Mouse (Mus musculus): ENCODE measurements around the gene Slc24a1. TPM values are rescaled to one million over a fixed set of nuclear protein-coding genes. Genes with fewer than 3 reads are reported as not detected.
A peak's percentile ranks its signal among the peaks of the same experiment; 100 is the strongest.

Gene Slc24a1
- polyA plus RNA-seq, 1 experiment from 2014 or later: not detected

GRCm38 (mm10) chr9:64960117-64960977, 8.9 kb upstream of the Slc24a1 start, which contains the start of gene Ints14:
Gene Ints14 (plus strand): TSS chr9:64960905.
- no peaks in the 10 kb centered on the region for H3K9me3 ChIP-seq (ENCODE audit: low read length)
- 3% methylated on average over 29 of the region's 29 CpGs for WGBS
- H3K4me3 ChIP-seq (ENCODE audit: low read length): peak within 1 kb of the TSS; percentile 67
- H3K4me1 ChIP-seq (ENCODE audit: insufficient read depth, low read length): peaks cover 6% of the 10 kb centered on the region
- peak within 1 kb of the TSS; percentile 90 for H3K9ac ChIP-seq (replicated peaks; ENCODE audit: low read length)
- peak within 1 kb of the TSS; percentile 88 for H3K27ac ChIP-seq (ENCODE audit: low read length)
- H3K36me3 ChIP-seq (ENCODE audit: insufficient read depth, low read length): peaks cover 12% of the 10 kb centered on the region
- no peaks in the 10 kb centered on the region for H3K27me3 ChIP-seq (ENCODE audit: insufficient read depth, low read length)
- peak; percentile 98 for ATAC-seq (ENCODE audit: low FRiP score, low TSS enrichment)
- peak within 1 kb of the TSS; percentile 65 for H3K4me2 ChIP-seq (replicated peaks; ENCODE audit: low read depth, low read length)

- H3K4me2 ChIP-seq (replicated peaks; ENCODE audit: low read depth, low read length): no peak overlapping the region
- no peaks in the 10 kb centered on the region for H3K9me3 ChIP-seq (ENCODE audit: low read length)
- H3K4me3 ChIP-seq (ENCODE audit: low read length): no peak overlapping the region
- no peak overlapping the region for H3K9ac ChIP-seq (replicated peaks; ENCODE audit: low read length)
- H3K36me3 ChIP-seq (ENCODE audit: insufficient read depth, low read length): no peaks in the 10 kb centered on the region; the same call in 1 of the 2 replicates
- H3K27me3 ChIP-seq (ENCODE audit: insufficient read depth, low read length): 0 out of 2 replicates have a peak, but pooled peaks cover 7% of the 10 kb centered on the region
- H3K27ac ChIP-seq (ENCODE audit: low read length): no peak overlapping the region
- no peak for ATAC-seq (ENCODE audit: low FRiP score, low TSS enrichment)
- H3K4me1 ChIP-seq (ENCODE audit: insufficient read depth, low read length): peaks cover 6% of the 10 kb centered on the region
- WGBS: 88% methylated on average over 3 of the region's 3 CpGs
Measured at GRCm38 (mm10) chr9:64957276-64957675, 5.9 kb upstream of the Slc24a1 start.

- no peaks in the 10 kb centered on the region for H3K9me3 ChIP-seq (ENCODE audit: low read length)
- no peak overlapping the region for H3K4me3 ChIP-seq (ENCODE audit: low read length)
- 37% methylated on average over 12 of the region's 12 CpGs for WGBS
- no peak overlapping the region for H3K9ac ChIP-seq (replicated peaks; ENCODE audit: low read length)
- 0 out of 2 replicates have a peak overlapping the region, but pooled peaks have one; percentile 25 for H3K4me2 ChIP-seq (replicated peaks; ENCODE audit: low read depth, low read length)
- H3K27ac ChIP-seq (ENCODE audit: low read length): no peak overlapping the region
- no peaks in the 10 kb centered on the region for H3K36me3 ChIP-seq (ENCODE audit: insufficient read depth, low read length)
- H3K27me3 ChIP-seq (ENCODE audit: insufficient read depth, low read length): peaks cover 11% of the 10 kb centered on the region; the same call in 1 of the 2 replicates
- peaks cover under 1% of the 10 kb centered on the region; the same call in 1 of the 2 replicates for H3K4me1 ChIP-seq (ENCODE audit: insufficient read depth, low read length)
- no peak for ATAC-seq (ENCODE audit: low FRiP score, low TSS enrichment)
Measured at GRCm38 (mm10) chr9:64956337-64956736, 4.9 kb upstream of the Slc24a1 start.

- 79% methylated on average over 7 of the region's 7 CpGs for WGBS
- Histone ChIP-seq H3K4me1 (ENCODE audit: insufficient read depth, low read length) (no peaks in the 10 kb centered on the region), H3K4me2 (replicated peaks; ENCODE audit: low read depth, low read length) (no peak overlapping the region), H3K36me3 (ENCODE audit: insufficient read depth, low read length) (no peaks in the 10 kb centered on the region), H3K9ac (replicated peaks; ENCODE audit: low read length) (no peak overlapping the region), H3K27me3 (ENCODE audit: insufficient read depth, low read length) (peaks cover 16% of the 10 kb centered on the region; the same call in 1 of the 2 replicates), H3K27ac (ENCODE audit: low read length) (no peak overlapping the region), H3K9me3 (ENCODE audit: low read length) (no peaks in the 10 kb centered on the region), H3K4me3 (ENCODE audit: low read length) (no peak overlapping the region)
- ATAC-seq (ENCODE audit: low FRiP score, low TSS enrichment): no peak
Measured at GRCm38 (mm10) chr9:64953190-64953589, 1.8 kb upstream of the Slc24a1 start.

GRCm38 (mm10) chr9:64952055-64952454, 648 bp upstream of the Slc24a1 start:
- Histone ChIP-seq H3K4me2 (replicated peaks; ENCODE audit: low read depth, low read length) (no peak overlapping the region), H3K4me3 (ENCODE audit: low read length) (no peak overlapping the region), H3K27me3 (ENCODE audit: insufficient read depth, low read length) (peaks cover 16% of the 10 kb centered on the region; the same call in 1 of the 2 replicates), H3K27ac (ENCODE audit: low read length) (no peak overlapping the region), H3K4me1 (ENCODE audit: insufficient read depth, low read length) (no peaks in the 10 kb centered on the region), H3K9me3 (ENCODE audit: low read length) (no peaks in the 10 kb centered on the region), H3K9ac (replicated peaks; ENCODE audit: low read length) (no peak overlapping the region), H3K36me3 (ENCODE audit: insufficient read depth, low read length) (no peaks in the 10 kb centered on the region)
- 28% methylated on average over 5 of the region's 5 CpGs for WGBS
- ATAC-seq (ENCODE audit: low FRiP score, low TSS enrichment): no peak

- Histone ChIP-seq H3K27ac (ENCODE audit: low read length) (no peak overlapping the region), H3K4me3 (ENCODE audit: low read length) (no peak overlapping the region), H3K9ac (replicated peaks; ENCODE audit: low read length) (no peak overlapping the region), H3K9me3 (ENCODE audit: low read length) (no peaks in the 10 kb centered on the region), H3K36me3 (ENCODE audit: insufficient read depth, low read length) (no peaks in the 10 kb centered on the region), H3K4me1 (ENCODE audit: insufficient read depth, low read length) (peaks cover 11% of the 10 kb centered on the region; the same call in 1 of the 2 replicates), H3K27me3 (ENCODE audit: insufficient read depth, low read length) (peaks cover 9% of the 10 kb centered on the region; the same call in 1 of the 2 replicates), H3K4me2 (replicated peaks; ENCODE audit: low read depth, low read length) (no peak overlapping the region)
- 86% methylated on average over 9 of the region's 9 CpGs for WGBS
- no peak for ATAC-seq (ENCODE audit: low FRiP score, low TSS enrichment)
Measured at GRCm38 (mm10) chr9:64947483-64948095, 3.8 kb downstream of the Slc24a1 start.

- Histone ChIP-seq H3K9me3 (ENCODE audit: low read length) (no peaks in the 10 kb centered on the region), H3K4me1 (ENCODE audit: insufficient read depth, low read length) (peaks cover 16% of the 10 kb centered on the region), H3K27me3 (ENCODE audit: insufficient read depth, low read length) (no peaks in the 10 kb centered on the region), H3K36me3 (ENCODE audit: insufficient read depth, low read length) (no peaks in the 10 kb centered on the region), H3K9ac (replicated peaks; ENCODE audit: low read length) (no peak overlapping the region), H3K4me3 (ENCODE audit: low read length) (no peak overlapping the region), H3K27ac (ENCODE audit: low read length) (no peak overlapping the region), H3K4me2 (replicated peaks; ENCODE audit: low read depth, low read length) (peak overlapping the region; percentile 34)
- 9% methylated on average over 11 of the region's 11 CpGs for WGBS
- 0 out of 2 replicates have a peak, but pooled peaks have one; percentile 55 for ATAC-seq (ENCODE audit: low FRiP score, low TSS enrichment)
Measured at GRCm38 (mm10) chr9:64943997-64944396, 7.4 kb downstream of the Slc24a1 start.

GRCm38 (mm10) chr9:64941650-64942049, 9.8 kb downstream of the Slc24a1 start:
- no peak overlapping the region for H3K4me3 ChIP-seq (ENCODE audit: low read length)
- no peaks in the 10 kb centered on the region for H3K9me3 ChIP-seq (ENCODE audit: low read length)
- H3K4me2 ChIP-seq (replicated peaks; ENCODE audit: low read depth, low read length): no peak overlapping the region
- H3K27ac ChIP-seq (ENCODE audit: low read length): no peak overlapping the region
- WGBS: 79% methylated on average over 4 of the region's 4 CpGs
- H3K36me3 ChIP-seq (ENCODE audit: insufficient read depth, low read length): no peaks in the 10 kb centered on the region
- H3K4me1 ChIP-seq (ENCODE audit: insufficient read depth, low read length): peaks cover 16% of the 10 kb centered on the region
- no peak for ATAC-seq (ENCODE audit: low FRiP score, low TSS enrichment)
- H3K9ac ChIP-seq (replicated peaks; ENCODE audit: low read length): no peak overlapping the region
- H3K27me3 ChIP-seq (ENCODE audit: insufficient read depth, low read length): no peaks in the 10 kb centered on the region

- Histone ChIP-seq H3K27me3 (ENCODE audit: insufficient read depth, low read length) (no peaks in the 10 kb centered on the region), H3K4me1 (ENCODE audit: insufficient read depth, low read length) (peaks cover 16% of the 10 kb centered on the region), H3K27ac (ENCODE audit: low read length) (no peak overlapping the region), H3K9ac (replicated peaks; ENCODE audit: low read length) (no peak overlapping the region), H3K4me2 (replicated peaks; ENCODE audit: low read depth, low read length) (no peak overlapping the region), H3K36me3 (ENCODE audit: insufficient read depth, low read length) (no peaks in the 10 kb centered on the region), H3K9me3 (ENCODE audit: low read length) (no peaks in the 10 kb centered on the region), H3K4me3 (ENCODE audit: low read length) (no peak overlapping the region)
- WGBS: 57% methylated on average over 11 of the region's 11 CpGs
- ATAC-seq (ENCODE audit: low FRiP score, low TSS enrichment): no peak
Measured at GRCm38 (mm10) chr9:64940731-64941346, 10.6 kb downstream of the Slc24a1 start.
